In genomic region chr5:118627630-118628029, GRCm38 (mm10) we compare ENCODE assay signal across 24 mouse cellular contexts.
"Had no signal": no experiment of that assay in that cellular context is flagged by ENCODE, and none has a peak within 500 bp of the region (broad histone marks: within the 10 kb centered on the region; RNA-seq: fewer than 3 reads in every experiment).

No protein-coding gene starts in this region.

- H3K27ac ChIP-seq: gastrocnemius, adult 2 months; heart, embryonic 10.5 days; hindbrain, embryonic 10.5 days; hindbrain, embryonic 12.5 days; hindbrain, embryonic 14.5 days; intestine, embryonic 15.5 days; layer of hippocampus, adult 2 months; left cerebral cortex, adult 2 months; limb, embryonic 13.5 days; limb, embryonic 15.5 days had no signal

- H3K36me3 ChIP-seq: heart, embryonic 10.5 days; heart, embryonic 12.5 days; hindbrain, embryonic 10.5 days; hindbrain, embryonic 12.5 days; intestine, embryonic 15.5 days; limb, embryonic 13.5 days; limb, embryonic 15.5 days had no signal

- H3K9me3 ChIP-seq: heart, embryonic 10.5 days; heart, embryonic 12.5 days; hindbrain, embryonic 10.5 days; hindbrain, embryonic 12.5 days; intestine, embryonic 15.5 days; limb, embryonic 13.5 days; limb, embryonic 15.5 days had no signal

- H3K4me2 ChIP-seq: heart, embryonic 12.5 days; hindbrain, embryonic 12.5 days; hindbrain, embryonic 14.5 days; intestine, embryonic 15.5 days; limb, embryonic 13.5 days; limb, embryonic 15.5 days had no signal

- ATAC-seq: hindbrain, embryonic 16.5 days; inflammation-experienced regulatory T-cells, adult 6 months; intestine, embryonic 15.5 days had no signal

- H3K9ac ChIP-seq: heart, embryonic 12.5 days; hindbrain, embryonic 12.5 days; hindbrain, embryonic 14.5 days; intestine, embryonic 15.5 days; limb, embryonic 13.5 days; limb, embryonic 15.5 days had no signal

- DNase-seq: gastrocnemius, adult 2 months; gastrocnemius, postnatal 10 days; gastrocnemius, postnatal 25 days; heart, adult 18-20 months; heart, postnatal 10 days; heart, postnatal 4 days; kidney, adult 18-20 months; kidney, adult 8-10 months; kidney, postnatal 10 days; kidney, postnatal 25 days; kidney, postnatal 4 days; left cerebral cortex, postnatal 4 days had no signal

- H3K4me3 ChIP-seq: gastrocnemius, adult 2 months; heart, embryonic 10.5 days; heart, embryonic 12.5 days; hindbrain, embryonic 10.5 days; hindbrain, embryonic 12.5 days; intestine, embryonic 15.5 days; layer of hippocampus, adult 2 months; left cerebral cortex, adult 2 months; limb, embryonic 13.5 days; limb, embryonic 15.5 days had no signal

- H3K27me3 ChIP-seq: heart, embryonic 12.5 days; hindbrain, embryonic 12.5 days; intestine, embryonic 15.5 days; limb, embryonic 13.5 days; limb, embryonic 15.5 days had no signal
